Mouse (Mus musculus): ENCODE measurements around the gene Gfi1b. TPM values are rescaled to one million over a fixed set of nuclear protein-coding genes. Genes with fewer than 3 reads are reported as not detected.
A peak's percentile ranks its signal among the peaks of the same experiment; 100 is the strongest.

Gfi1b gene
- polyA plus RNA-seq (2015; fragmentation: Nextera tagmentation; extraction: Ambion mirVana), result 48.9 and 52.2 TPM in 2 replicates

DNA sequence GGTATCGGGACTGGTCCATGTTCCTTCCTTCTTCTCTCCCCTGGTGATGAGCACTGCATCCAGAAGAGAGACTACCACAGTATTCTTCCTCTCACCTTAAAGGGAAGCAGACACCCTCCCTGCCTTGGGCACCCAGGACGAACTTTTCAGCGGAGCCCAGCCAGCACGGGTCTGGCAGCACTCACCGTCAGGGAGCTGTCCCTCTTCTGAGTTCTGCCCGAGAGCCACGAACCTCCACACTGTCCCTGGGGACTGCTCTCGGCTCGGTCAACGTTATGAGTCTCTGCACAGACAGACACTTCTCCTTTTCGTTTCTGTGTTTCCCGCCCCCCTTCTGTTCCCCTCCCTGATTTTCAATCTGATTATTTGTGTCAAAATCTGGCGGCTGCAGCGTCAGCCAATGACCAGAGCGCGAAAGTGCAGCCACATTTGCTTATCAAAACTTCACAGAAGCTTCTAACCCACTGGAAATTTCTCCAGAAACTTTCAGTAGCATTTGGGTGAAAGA is at the start of gene Gfi1b:
Gene Gfi1b (minus strand): TSS at position 319 of the 508 bp plus-strand sequence.
- TF ChIP-seq EP300 (IDR thresholded peaks at IDR 0.05; ENCODE audit: low read depth) (peak; percentile 96), CTCF (IDR thresholded peaks at IDR 0.05; ENCODE audit: low read depth) (no peak)
- peak within 1 kb of the TSS; percentile 90 for H3K27ac ChIP-seq (ENCODE audit: low read depth)
- H3K4me2 ChIP-seq (ENCODE audit: low read depth, low read length), result peak within 1 kb of the TSS; percentile 73
- H3K27me3 ChIP-seq (ENCODE audit: insufficient read depth, low read length), result peaks cover 3% of the 10 kb centered on the region; the same call in 1 of the 2 replicates
- peak within 1 kb of the TSS; percentile 70 for H3K9ac ChIP-seq (replicated peaks)
- H3K4me1 ChIP-seq (ENCODE audit: insufficient read depth), result peaks cover 30% of the 10 kb centered on the region
- H3K36me3 ChIP-seq (replicated peaks; ENCODE audit: insufficient read depth, low read length), result no peaks in the 10 kb centered on the region; the same call in 1 of the 2 replicates
- H3K9me3 ChIP-seq (ENCODE audit: low read length), result no peaks in the 10 kb centered on the region
- ATAC-seq (peak; percentile 11; the same call in 1 of the 2 replicates), DNase-seq (peak; percentile 72)
- H3K4me3 ChIP-seq (ENCODE audit: low read depth, low read length), result peak within 1 kb of the TSS; percentile 62
- WGBS (ENCODE audit: insufficient replicate concordance), result 5% methylated on average over 16 of the region's 16 CpGs

DNA sequence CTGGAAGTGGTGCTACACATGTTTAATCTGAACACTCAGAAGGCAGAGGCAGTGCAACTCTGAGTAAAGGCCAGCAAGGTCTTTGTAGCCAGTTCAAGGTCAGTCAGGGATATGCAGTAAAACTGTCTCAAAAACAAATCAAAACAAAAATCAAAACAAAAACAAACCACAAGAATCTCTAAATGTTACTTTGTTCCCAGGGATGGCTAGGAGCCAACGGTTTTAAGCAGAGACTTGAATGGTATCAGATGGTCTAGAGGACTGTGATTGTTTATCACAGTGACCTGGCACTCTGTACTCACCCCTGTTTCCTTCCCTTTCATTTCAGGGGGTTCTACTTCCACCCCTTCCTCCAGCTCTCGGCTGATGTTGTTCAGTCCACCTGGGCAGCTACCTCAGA is 49.7 kb upstream of the Gfi1b start:
- Histone ChIP-seq H3K9ac (replicated peaks) (no peak overlapping the region), H3K4me3 (ENCODE audit: low read depth, low read length) (no peak overlapping the region), H3K4me1 (ENCODE audit: insufficient read depth) (no peaks in the 10 kb centered on the region), H3K27ac (ENCODE audit: low read depth) (no peak overlapping the region), H3K27me3 (ENCODE audit: insufficient read depth, low read length) (no peaks in the 10 kb centered on the region), H3K9me3 (ENCODE audit: low read length) (no peaks in the 10 kb centered on the region), H3K4me2 (ENCODE audit: low read depth, low read length) (no peak overlapping the region), H3K36me3 (replicated peaks; ENCODE audit: insufficient read depth, low read length) (peaks cover 71% of the 10 kb centered on the region)
- no peak for TF ChIP-seq EP300 (IDR thresholded peaks at IDR 0.05; ENCODE audit: low read depth)
- TF ChIP-seq CTCF (IDR thresholded peaks at IDR 0.05; ENCODE audit: low read depth), result no peak
- ATAC-seq (no peak), DNase-seq (no peak)
- 64% methylated on average over 2 of the region's 2 CpGs for WGBS (ENCODE audit: insufficient replicate concordance)

DNA sequence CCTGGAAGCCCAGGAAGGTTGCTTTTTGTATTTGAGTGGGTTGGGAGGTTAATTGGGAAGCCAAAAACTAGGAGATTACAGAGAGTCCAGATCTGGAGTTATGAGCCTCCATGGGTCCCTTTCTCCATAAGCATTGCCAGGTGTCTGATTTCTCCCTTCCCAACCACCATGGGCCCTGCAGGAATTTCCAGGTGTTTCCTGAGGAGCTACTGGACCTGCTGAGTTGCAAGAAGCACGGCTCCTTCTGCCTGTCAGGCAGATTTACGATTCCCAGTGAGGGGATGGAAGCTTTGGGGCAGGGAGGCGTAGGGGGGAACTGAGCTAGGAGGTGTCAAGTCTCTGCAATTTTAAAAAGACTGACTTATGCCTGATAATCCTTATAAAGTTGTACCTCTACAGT is 44.0 kb upstream of the Gfi1b start:
- Histone ChIP-seq H3K36me3 (replicated peaks; ENCODE audit: insufficient read depth, low read length) (peaks cover 66% of the 10 kb centered on the region), H3K27ac (ENCODE audit: low read depth) (no peak overlapping the region), H3K9ac (replicated peaks) (no peak overlapping the region), H3K27me3 (ENCODE audit: insufficient read depth, low read length) (no peaks in the 10 kb centered on the region), H3K4me2 (ENCODE audit: low read depth, low read length) (no peak overlapping the region), H3K4me1 (ENCODE audit: insufficient read depth) (no peaks in the 10 kb centered on the region), H3K9me3 (ENCODE audit: low read length) (no peaks in the 10 kb centered on the region), H3K4me3 (ENCODE audit: low read depth, low read length) (no peak overlapping the region)
- ATAC-seq (no peak), DNase-seq (no peak)
- TF ChIP-seq EP300 (IDR thresholded peaks at IDR 0.05; ENCODE audit: low read depth), result no peak
- no peak for TF ChIP-seq CTCF (IDR thresholded peaks at IDR 0.05; ENCODE audit: low read depth)
- 71% methylated on average over 3 of the region's 3 CpGs for WGBS (ENCODE audit: insufficient replicate concordance)

DNA sequence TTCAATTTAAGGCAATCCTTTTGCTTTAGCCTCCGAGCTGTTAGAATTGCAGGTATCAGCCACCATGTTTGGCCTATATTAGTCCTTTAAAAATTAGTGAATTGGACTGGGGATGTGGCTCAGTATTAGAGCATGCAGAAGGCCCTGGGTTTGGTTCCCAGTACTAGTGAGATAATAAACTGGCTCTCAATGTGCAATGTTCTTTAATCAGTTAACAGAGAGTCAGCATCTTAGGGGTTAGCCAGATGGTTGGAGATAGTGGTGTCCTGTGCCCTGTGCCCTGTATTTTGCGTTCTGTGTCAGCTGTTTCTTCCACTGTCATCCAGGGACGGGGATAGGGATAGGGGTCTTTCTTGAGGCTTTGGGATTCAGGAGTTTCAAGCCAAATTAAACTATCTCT is 41.1 kb upstream of the Gfi1b start:
- H3K4me2 ChIP-seq (ENCODE audit: low read depth, low read length), result no peak overlapping the region
- no peaks in the 10 kb centered on the region for H3K4me1 ChIP-seq (ENCODE audit: insufficient read depth)
- TF ChIP-seq EP300 (IDR thresholded peaks at IDR 0.05; ENCODE audit: low read depth) (0 out of 2 replicates have a peak, but pooled peaks have one; percentile 28), CTCF (IDR thresholded peaks at IDR 0.05; ENCODE audit: low read depth) (no peak)
- H3K36me3 ChIP-seq (replicated peaks; ENCODE audit: insufficient read depth, low read length), result peaks cover 52% of the 10 kb centered on the region
- DNase-seq, result no peak
- H3K27me3 ChIP-seq (ENCODE audit: insufficient read depth, low read length), result no peaks in the 10 kb centered on the region
- no peak overlapping the region for H3K4me3 ChIP-seq (ENCODE audit: low read depth, low read length)
- no peak overlapping the region for H3K27ac ChIP-seq (ENCODE audit: low read depth)
- H3K9ac ChIP-seq (replicated peaks), result no peak overlapping the region
- 76% methylated on average over 3 of the region's 3 CpGs for WGBS (ENCODE audit: insufficient replicate concordance)
- no peaks in the 10 kb centered on the region for H3K9me3 ChIP-seq (ENCODE audit: low read length)
- ATAC-seq, result no peak

DNA sequence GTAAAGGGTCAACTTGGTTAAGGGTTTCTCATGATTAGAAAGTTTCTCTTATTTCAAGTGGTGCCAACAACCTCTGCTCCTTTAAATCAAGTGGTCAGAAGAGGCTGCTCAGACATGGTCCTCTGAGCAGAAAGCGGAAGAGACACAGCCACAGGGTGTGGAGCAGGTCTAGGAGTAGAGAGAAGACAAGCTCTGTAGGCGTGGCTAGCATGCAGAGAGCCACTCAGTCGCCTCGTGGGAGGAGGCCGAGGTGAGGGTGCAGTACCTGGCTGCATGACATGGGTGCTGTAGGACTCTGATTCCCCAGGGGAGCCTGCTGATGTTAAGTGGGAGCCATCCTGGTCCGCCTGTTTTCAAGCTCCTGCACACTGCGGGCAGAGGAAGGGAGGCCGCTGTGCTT is 34.4 kb upstream of the Gfi1b start:
- no peak overlapping the region for H3K4me2 ChIP-seq (ENCODE audit: low read depth, low read length)
- peaks cover 18% of the 10 kb centered on the region for H3K36me3 ChIP-seq (replicated peaks; ENCODE audit: insufficient read depth, low read length)
- H3K4me1 ChIP-seq (ENCODE audit: insufficient read depth), result no peaks in the 10 kb centered on the region
- H3K27ac ChIP-seq (ENCODE audit: low read depth), result no peak overlapping the region
- no peak overlapping the region for H3K4me3 ChIP-seq (ENCODE audit: low read depth, low read length)
- no peaks in the 10 kb centered on the region for H3K27me3 ChIP-seq (ENCODE audit: insufficient read depth, low read length)
- WGBS (ENCODE audit: insufficient replicate concordance), result 79% methylated on average over 8 of the region's 8 CpGs
- H3K9me3 ChIP-seq (ENCODE audit: low read length), result no peaks in the 10 kb centered on the region
- ATAC-seq, result no peak
- TF ChIP-seq CTCF (IDR thresholded peaks at IDR 0.05; ENCODE audit: low read depth) (no peak), EP300 (IDR thresholded peaks at IDR 0.05; ENCODE audit: low read depth) (no peak)
- H3K9ac ChIP-seq (replicated peaks), result no peak overlapping the region
- no peak for DNase-seq

DNA sequence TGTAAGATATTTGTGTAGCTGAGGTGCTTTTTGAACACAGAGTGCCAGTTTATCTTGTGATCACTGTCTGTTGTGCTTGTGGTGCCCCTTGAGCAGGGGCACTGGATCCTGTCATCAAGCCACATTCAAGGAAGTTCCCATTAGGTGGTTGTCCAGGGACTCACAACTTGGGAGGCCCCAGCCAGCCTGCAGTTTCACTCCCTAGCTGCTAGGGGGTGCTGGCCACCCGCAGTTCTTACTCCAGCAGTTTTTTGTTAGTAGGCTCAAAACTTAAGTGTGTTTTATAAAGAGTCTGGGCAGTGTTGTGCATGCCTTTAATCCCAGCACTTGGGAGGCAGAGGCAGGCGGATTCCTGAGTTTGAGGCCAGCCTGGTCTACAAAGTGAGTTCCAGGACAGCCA is 32.5 kb upstream of the Gfi1b start:
- Histone ChIP-seq H3K27ac (ENCODE audit: low read depth) (no peak overlapping the region), H3K9me3 (ENCODE audit: low read length) (no peaks in the 10 kb centered on the region), H3K4me3 (ENCODE audit: low read depth, low read length) (no peak overlapping the region), H3K27me3 (ENCODE audit: insufficient read depth, low read length) (no peaks in the 10 kb centered on the region), H3K4me1 (ENCODE audit: insufficient read depth) (no peaks in the 10 kb centered on the region), H3K36me3 (replicated peaks; ENCODE audit: insufficient read depth, low read length) (peaks cover 14% of the 10 kb centered on the region), H3K9ac (replicated peaks) (no peak overlapping the region), H3K4me2 (ENCODE audit: low read depth, low read length) (no peak overlapping the region)
- WGBS (ENCODE audit: insufficient replicate concordance), result 55% methylated on average over 2 of the region's 2 CpGs
- TF ChIP-seq EP300 (IDR thresholded peaks at IDR 0.05; ENCODE audit: low read depth) (no peak), CTCF (IDR thresholded peaks at IDR 0.05; ENCODE audit: low read depth) (peak; percentile 68)
- DNase-seq, result peak; percentile 55
- no peak for ATAC-seq
